Mouse (Mus musculus): Measurements from ENCODE around the gene Ddx52.

GRCm38 (mm10) chr11:84010411-84010810 lies 68.5 kb downstream of the Ddx52 start:
- TF ChIP-seq POLR2A (IDR thresholded peaks at IDR 0.05; ENCODE audit: borderline replicate concordance, extremely low read depth, insufficient read depth, insufficient read length, poor library complexity, severe bottlenecking): no peak
- TF ChIP-seq CTCF (IDR thresholded peaks at IDR 0.05; ENCODE audit: borderline replicate concordance, extremely low read depth, insufficient read depth, insufficient read length): no peak
